Mouse (Mus musculus): ENCODE results near the gene Btbd35f22.
"Not testable (repeated sequence)": the region's sequence is repeated elsewhere in the genome, so short reads cannot be mapped to it uniquely, and the experiment has no call there.

Gene Btbd35f22

DNA sequence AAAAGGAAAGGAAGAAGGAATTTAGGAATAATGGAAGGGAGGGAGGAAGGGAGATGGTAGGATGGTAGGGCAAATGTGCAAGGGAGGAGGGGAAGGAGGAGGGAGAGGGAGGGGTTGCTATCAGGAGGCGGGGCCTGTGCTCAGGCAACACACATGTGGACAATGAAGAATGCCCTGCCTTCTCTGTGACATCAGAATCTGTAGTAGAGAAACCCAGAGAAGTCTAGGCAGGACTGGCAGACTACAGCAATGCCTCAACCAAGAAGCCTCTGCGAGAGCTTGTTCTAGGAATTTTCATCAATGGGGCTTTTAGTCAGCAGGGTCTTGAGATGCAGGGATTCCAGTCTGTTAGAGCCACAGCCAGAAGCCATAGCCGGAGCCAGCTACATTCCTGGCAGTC lies at the start of gene Btbd35f22:
TSS of gene Btbd35f22 (plus strand) at position 301 of the 400 bp plus-strand sequence.
- not testable (repeated sequence) for DNase-seq (ENCODE audit: low spot score in 2 of 2)
